Mouse (Mus musculus) urinary bladder, postnatal 14 days (tissue): ENCODE measurements around the gene Olfr485.
"Not testable (repeated sequence)": the region's sequence is repeated elsewhere in the genome, so short reads cannot be mapped to it uniquely, and the experiment has no call there.

Experiments used
- DNase-seq: peaks from one replicate; pipeline ENCODE4 v3.0.0; 2021; ENCODE audit warnings: low spot score

The Olfr485 gene

DNA sequence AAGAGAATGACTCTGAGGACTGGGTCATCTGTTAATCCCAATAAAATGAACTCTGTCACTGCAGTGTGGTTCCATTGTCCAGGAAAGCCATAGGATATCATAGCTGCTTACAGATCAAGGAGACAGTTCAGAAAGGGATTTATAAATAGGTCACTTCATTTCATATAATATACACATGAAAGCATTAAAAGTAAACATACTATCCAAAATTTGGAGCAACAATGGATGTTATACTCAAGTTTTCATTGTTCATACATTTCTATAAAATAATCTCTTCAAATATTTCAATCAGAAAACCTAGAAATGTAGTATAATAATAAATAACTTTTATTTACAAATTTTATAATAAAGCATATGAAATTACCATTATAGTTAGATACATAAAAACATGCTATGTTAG lies at the start of gene Olfr485:
Gene Olfr485 (minus strand): TSS at position 101 of the 400 bp plus-strand sequence.
- no peak for DNase-seq

DNA sequence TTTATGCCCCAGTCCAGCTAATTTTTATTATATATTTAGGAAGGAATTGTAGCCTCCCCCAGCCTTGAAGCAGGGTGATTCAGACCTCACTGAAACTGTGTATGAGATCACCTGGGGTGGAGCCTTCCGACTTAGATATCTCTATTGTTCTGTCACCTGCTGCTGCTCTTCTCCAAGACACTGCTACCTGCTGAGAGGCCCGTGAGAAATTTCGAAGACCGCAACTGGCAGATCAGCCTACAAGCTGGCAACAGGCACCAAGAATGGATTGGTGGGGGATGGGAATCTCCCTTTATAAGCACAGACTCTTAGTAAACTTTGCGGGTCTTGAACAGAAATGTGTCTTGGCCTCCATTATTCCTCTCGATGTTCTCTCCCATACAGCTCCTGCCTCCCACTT lies 37.3 kb upstream of the Olfr485 start:
- no peak for DNase-seq

DNA sequence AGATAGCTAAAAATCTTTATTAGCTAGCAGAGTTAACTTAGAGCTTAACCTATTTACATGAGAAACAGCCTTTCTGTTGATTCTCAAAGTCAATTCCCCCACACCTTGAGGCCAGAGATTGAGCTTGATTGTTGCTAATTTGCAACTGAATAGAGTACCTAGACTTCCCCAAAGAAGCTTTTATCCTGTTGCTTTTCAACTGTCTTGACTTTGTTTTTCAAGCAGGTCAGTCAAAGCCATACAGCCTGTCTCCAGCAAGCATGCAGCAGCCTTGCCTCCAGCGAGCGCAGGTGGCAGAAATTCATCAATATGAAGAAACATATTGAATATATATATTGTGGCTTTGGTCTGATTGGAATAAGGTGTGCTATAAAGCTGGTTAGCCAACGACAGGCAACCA lies 36.7 kb upstream of the Olfr485 start:
- not testable (repeated sequence) for DNase-seq

DNA sequence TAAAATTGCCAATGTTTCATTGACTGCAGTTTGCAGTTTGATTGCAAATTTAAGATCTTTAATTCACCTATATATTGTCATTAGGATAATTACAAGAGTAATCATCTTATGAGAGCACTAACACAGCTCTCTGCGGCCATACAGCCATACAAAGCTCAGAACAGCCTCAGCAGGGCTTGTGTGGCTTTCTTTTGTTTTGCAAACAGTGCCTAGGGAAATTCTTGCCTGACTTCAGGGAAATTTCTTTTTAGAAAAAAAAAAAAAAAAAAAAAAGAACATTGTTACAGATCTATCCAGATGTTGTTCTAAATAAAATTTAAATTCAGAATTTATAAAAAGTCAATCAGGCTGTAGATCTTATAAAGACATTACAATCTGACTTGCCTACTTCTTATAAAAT lies 33.0 kb upstream of the Olfr485 start:
- DNase-seq, result not testable (repeated sequence)

DNA sequence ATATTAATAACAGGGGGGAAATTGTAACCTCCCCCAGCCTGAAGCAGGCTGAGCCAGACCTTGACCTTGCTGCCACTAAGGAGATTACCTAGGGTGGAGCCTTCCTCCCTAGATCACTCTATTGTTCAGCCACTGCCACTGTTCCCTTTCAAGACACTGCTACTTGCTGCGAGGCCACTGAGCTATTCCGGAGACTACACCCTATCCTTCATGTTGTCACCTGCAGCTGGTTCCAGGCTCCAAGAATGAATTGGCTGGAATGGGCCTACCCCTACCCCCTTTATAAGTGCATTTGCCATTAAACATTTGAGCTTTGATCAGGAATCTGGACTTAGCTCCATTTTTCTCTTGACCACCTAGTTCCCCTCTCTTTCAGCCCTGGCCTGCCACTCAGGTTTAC lies 31.5 kb upstream of the Olfr485 start:
- not testable (repeated sequence) for DNase-seq

DNA sequence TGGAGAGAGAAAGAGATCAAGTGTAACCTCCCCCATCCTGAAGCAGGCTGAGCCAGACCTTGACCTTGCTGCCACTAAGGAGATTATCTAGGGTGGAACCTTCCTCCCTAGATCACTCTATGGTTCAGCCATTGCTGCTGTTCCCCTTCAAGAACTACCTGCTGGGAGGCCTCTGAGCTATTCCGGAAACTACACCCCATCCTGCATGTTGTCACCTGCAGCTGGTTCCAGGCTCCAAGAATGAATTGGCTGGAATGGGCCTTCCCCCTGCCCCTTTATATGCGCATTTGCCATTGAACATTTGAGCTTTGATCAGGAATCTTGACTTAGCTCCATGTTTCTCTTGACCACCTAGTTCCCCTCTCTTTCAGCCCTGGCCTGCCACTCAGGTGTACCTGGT lies 25.6 kb upstream of the Olfr485 start:
- not testable (repeated sequence) for DNase-seq

DNA sequence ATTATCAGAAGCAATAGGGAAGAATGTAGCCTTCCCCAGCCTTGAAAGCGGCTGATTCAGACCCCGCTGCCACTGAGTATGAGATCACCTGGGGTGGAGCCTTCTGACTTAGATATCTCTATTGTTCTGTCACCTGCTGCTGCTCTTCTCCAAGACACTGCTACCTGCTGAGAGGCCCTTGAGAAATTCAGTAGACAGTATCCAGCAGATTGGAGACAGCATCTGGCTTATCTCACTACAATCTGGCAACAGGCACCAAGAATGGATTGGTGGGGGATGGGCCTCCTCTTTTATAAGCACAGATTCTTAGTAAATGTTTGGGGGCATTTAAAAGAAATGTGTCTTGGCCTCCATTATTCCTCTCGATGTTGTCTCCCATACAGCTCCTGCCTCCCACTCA lies 24.7 kb upstream of the Olfr485 start:
- not testable (repeated sequence) for DNase-seq

DNA sequence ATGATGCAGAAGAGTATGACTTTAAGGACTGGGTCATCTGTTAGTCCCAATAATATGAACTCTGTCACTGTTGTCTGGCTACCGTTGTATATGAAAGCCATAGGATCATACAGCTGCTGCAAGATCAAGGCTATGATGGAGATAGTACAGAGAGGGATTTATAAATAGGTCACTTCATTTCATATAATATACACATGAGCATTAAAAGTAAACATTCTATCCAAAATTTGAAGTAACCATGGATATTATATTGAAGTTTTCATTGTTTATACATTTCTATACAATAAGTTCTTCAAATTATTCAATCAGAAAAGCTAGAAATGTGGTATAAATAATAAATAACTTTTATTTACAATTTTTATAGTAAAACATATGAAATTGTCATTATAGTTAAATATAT lies 13.0 kb upstream of the Olfr485 start, which contains the start of gene Olfr486:
Gene Olfr486 (minus strand): TSS at position 101 of the 400 bp plus-strand sequence.
- DNase-seq, result not testable (repeated sequence)

DNA sequence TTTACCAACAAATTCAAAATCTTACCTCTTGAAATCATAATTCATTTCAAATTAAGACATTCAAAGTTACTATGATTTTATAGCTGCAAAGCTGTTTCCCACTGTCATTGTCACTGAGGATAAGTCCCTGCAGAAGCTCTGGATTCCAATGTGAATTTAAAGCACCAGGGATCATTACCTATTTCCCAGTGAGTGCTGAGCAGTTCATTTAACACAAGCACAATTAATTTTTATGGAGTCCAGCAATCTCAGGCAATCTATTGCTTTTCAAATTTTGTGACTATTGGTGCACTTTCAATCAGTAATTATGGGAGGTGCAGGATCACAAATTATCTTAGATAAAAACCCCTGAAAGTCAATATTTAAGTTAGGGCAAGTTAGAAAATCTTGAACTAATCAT lies 32.3 kb downstream of the Olfr485 start, which contains the start of gene Olfr484:
Gene Olfr484 (minus strand): TSS at position 101 of the 400 bp plus-strand sequence.
- no peak for DNase-seq

DNA sequence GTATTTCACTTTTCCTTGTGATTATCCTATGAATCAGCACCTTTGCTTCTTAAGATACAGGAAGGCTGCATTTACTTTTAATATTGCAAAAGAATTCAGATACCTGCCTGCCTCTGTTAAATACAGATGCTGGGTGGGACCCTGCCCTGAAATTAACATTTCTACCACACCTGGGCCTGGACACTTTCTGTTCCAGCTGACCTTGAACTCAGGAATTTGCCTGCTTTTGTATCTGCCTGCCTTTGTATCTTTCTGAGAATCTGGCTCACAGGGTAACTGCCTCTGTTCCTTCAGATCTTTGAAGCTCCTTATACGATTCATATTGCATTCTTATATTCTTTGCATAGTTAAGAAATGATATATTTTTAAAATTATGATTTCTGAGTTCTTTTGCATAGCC lies 38.3 kb downstream of the Olfr485 start:
- no peak for DNase-seq

DNA sequence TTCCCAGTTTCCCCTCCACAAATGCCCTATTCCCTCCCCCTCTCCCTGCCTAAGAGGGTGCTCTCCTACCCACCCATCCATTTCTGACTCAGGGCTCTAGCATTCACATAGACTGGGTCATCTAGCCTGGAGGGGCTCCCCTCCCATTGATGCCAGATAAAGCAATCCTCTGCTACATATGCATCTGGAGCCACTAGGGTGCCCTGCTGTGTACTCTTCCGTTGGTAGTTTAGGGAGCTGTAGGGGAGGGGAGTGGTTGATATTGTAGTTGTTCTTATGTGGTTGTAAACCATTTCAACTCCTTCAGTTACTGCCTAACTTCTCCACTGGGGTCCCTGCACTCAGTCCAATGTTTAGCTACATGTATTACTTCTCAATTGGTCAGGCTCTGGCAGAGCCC lies 39.0 kb downstream of the Olfr485 start:
- no peak for DNase-seq
